27 mouse cellular contexts compared by ENCODE assay signal in genomic region chrX:36767386-36767785, GRCm38 (mm10). TPM values are rescaled to one million over a fixed set of nuclear protein-coding genes. Genes with fewer than 3 reads are reported as not detected.
"Had no signal": no experiment of that assay in that cellular context is flagged by ENCODE, and none has a peak within 500 bp of the region (broad histone marks: within the 10 kb centered on the region; RNA-seq: fewer than 3 reads in every experiment).

No protein-coding gene starts in this region.

- H3K9me3 ChIP-seq: heart, embryonic 10.5 days; heart, embryonic 12.5 days; hindbrain, embryonic 10.5 days; hindbrain, embryonic 12.5 days; intestine, embryonic 15.5 days; kidney, embryonic 15.5 days; limb, embryonic 10.5 days; limb, embryonic 12.5 days had no signal

- H3K4me2 ChIP-seq: heart, embryonic 12.5 days; hindbrain, embryonic 12.5 days; hindbrain, embryonic 14.5 days; intestine, embryonic 15.5 days; kidney, embryonic 15.5 days; limb, embryonic 12.5 days had no signal

- H3K4me1 ChIP-seq: heart, embryonic 10.5 days; heart, embryonic 12.5 days; hindbrain, embryonic 12.5 days; intestine, embryonic 15.5 days; kidney, embryonic 15.5 days; limb, embryonic 10.5 days; limb, embryonic 12.5 days had no signal

- H3K4me3 ChIP-seq: gastrocnemius, adult 2 months; heart, embryonic 10.5 days; heart, embryonic 12.5 days; hindbrain, embryonic 10.5 days; hindbrain, embryonic 12.5 days; intestine, embryonic 15.5 days; kidney, embryonic 15.5 days; left cerebral cortex, adult 2 months; limb, embryonic 10.5 days; limb, embryonic 12.5 days had no signal

- ATAC-seq: hindbrain, embryonic 16.5 days; inflammation-experienced regulatory T-cells, adult 6 months; intestine, embryonic 15.5 days; intestine, postnatal 0 days had no signal

- H3K9ac ChIP-seq: heart, embryonic 12.5 days; hindbrain, embryonic 12.5 days; hindbrain, embryonic 14.5 days; intestine, embryonic 15.5 days; kidney, embryonic 15.5 days; limb, embryonic 12.5 days; liver, embryonic 14.5 days had no signal

- H3K27ac ChIP-seq: gastrocnemius, adult 2 months; heart, embryonic 10.5 days; hindbrain, embryonic 10.5 days; hindbrain, embryonic 12.5 days; hindbrain, embryonic 14.5 days; intestine, embryonic 15.5 days; kidney, embryonic 15.5 days; kidney, postnatal 0 days; left cerebral cortex, adult 2 months; limb, embryonic 10.5 days; limb, embryonic 12.5 days; liver, embryonic 14.5 days had no signal

- DNase-seq: gastrocnemius, adult 2 months; gastrocnemius, postnatal 10 days; gastrocnemius, postnatal 25 days; heart, adult 18-20 months; heart, postnatal 10 days; heart, postnatal 4 days; kidney, adult 18-20 months; kidney, adult 8-10 months; kidney, postnatal 14 days; kidney, postnatal 36 days; liver had no signal

- H3K27me3 ChIP-seq: heart, embryonic 12.5 days; hindbrain, embryonic 12.5 days; intestine, embryonic 15.5 days; kidney, embryonic 15.5 days; limb, embryonic 12.5 days had no signal

- H3K36me3 ChIP-seq: heart, embryonic 10.5 days; heart, embryonic 12.5 days; hindbrain, embryonic 10.5 days; hindbrain, embryonic 12.5 days; intestine, embryonic 15.5 days; kidney, embryonic 15.5 days; limb, embryonic 10.5 days; limb, embryonic 12.5 days had no signal

RNA-seq across cellular contexts. Expression of gene Slc25a43, which starts 23.9 kb away (rescaled TPM):
- total RNA-seq: gastrocnemius, adult 2 months; heart, postnatal 25 days had no signal
